Mouse (Mus musculus): Measurements from ENCODE around the gene Tdpoz1.
"Not testable (repeated sequence)": the region's sequence is repeated elsewhere in the genome, so short reads cannot be mapped to it uniquely, and the experiment has no call there.

Tdpoz1 gene

GRCm38 (mm10) chr3:93676210-93676609 lies at the start of gene Tdpoz1:
Gene Tdpoz1 (minus strand): TSS chr3:93676310.
- not testable (repeated sequence) for DNase-seq (ENCODE audit: low read depth)

- DNase-seq (ENCODE audit: low read depth): not testable (repeated sequence)
These were observed 33.0 kb upstream of the Tdpoz1 start for GRCm38 (mm10) chr3:93708969-93709637.

GRCm38 (mm10) chr3:93692970-93693369 lies 16.9 kb upstream of the Tdpoz1 start, which contains the start of gene Gm37596:
Gene Gm37596 (minus strand): TSS chr3:93693070.
- DNase-seq (ENCODE audit: low read depth): not testable (repeated sequence)

GRCm38 (mm10) chr3:93670805-93671503 lies 5.2 kb downstream of the Tdpoz1 start:
- not testable (repeated sequence) for DNase-seq (ENCODE audit: low read depth)

- DNase-seq (ENCODE audit: low read depth): no peak
These were observed 21.9 kb downstream of the Tdpoz1 start for GRCm38 (mm10) chr3:93654260-93654659.

GRCm38 (mm10) chr3:93652586-93652985 lies 23.5 kb downstream of the Tdpoz1 start, which contains the start of gene Tdpoz2:
Gene Tdpoz2 (minus strand): TSS chr3:93652686.
- DNase-seq (ENCODE audit: low read depth): no peak

- not testable (repeated sequence) for DNase-seq (ENCODE audit: low read depth)
These were observed 45.0 kb downstream of the Tdpoz1 start for GRCm38 (mm10) chr3:93630917-93631714.
